Mouse (Mus musculus) bone marrow, adult 2 months (tissue): Measurements from ENCODE around the gene Sprr2b.
"Not testable (repeated sequence)": the region's sequence is repeated elsewhere in the genome, so short reads cannot be mapped to it uniquely, and the experiment has no call there.

ENCODE experiments used
- CTCF ChIP-seq: fragments of 200-500 bp; IDR thresholded peaks from 2 replicates; pipeline ENCODE4 v1.5.1; 2011; ENCODE audit warnings: low read length, control low read depth; ENCODE audit not compliant: control insufficient read depth, insufficient read depth
- POLR2A ChIP-seq: fragments of 200-500 bp; IDR thresholded peaks from 2 replicates; pipeline ENCODE4 v1.6.1; 2011; ENCODE audit warnings: low read depth, mild to moderate bottlenecking, control low read depth, low read length, borderline replicate concordance; ENCODE audit not compliant: control insufficient read depth

GRCm38 (mm10) chr3:92274018-92274417, 42.4 kb upstream of the Sprr2b start:
- TF ChIP-seq CTCF, POLR2A: not testable (repeated sequence)
